In the genomic region with DNA sequence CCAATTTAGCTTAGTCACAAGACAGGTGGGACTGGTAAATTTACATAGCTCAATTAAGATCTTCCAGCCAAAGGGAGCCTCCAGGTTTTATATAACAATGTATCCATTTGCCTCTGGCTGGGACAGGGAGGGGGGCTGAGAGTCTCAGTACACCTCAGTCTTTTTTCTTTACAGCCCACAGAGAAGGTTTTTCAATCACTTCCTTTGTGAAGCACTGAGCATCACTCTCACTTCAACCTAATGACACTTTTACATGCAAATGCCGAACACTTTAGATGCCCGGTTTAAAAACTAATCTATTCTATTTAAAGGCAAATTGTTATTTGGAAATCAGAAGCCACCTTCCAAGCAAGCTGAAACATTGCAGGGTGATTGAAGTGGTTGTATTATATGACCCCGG, we compare ENCODE assay signal across 20 mouse cellular contexts.
DNase-seq lines count a peak whose midpoint lies in the region; ATAC-seq and TF ChIP-seq lines count a peak whose summit lies in the region.
"Had no signal": no experiment of that assay in that cellular context is flagged by ENCODE, and none has a peak within 500 bp of the region (broad histone marks: within the 10 kb centered on the region; RNA-seq: fewer than 3 reads in every experiment).

No protein-coding gene starts in this region.

- no peaks in the 10 kb centered on the region for H3K9me3 ChIP-seq in midbrain, embryonic 14.5 days (ENCODE audit: control insufficient read depth, low read length)
- no peaks in the 10 kb centered on the region for H3K9me3 ChIP-seq in midbrain, postnatal 0 days (ENCODE audit: low read length)
- no peaks in the 10 kb centered on the region for H3K9me3 ChIP-seq in forebrain, embryonic 14.5 days (replicated peaks; ENCODE audit: control insufficient read depth, low read length)
- H3K9me3 ChIP-seq: embryonic facial prominence, embryonic 10.5 days; heart, embryonic 13.5 days had no signal

- no peak for ATAC-seq in midbrain, embryonic 14.5 days (ENCODE audit: low FRiP score, low TSS enrichment)
- ATAC-seq in midbrain, postnatal 0 days (ENCODE audit: low FRiP score), result no peak
- peak; percentile 44; the same call in 1 of the 2 replicates for ATAC-seq in forebrain, embryonic 14.5 days
- ATAC-seq: activated CD4-positive, CD25-positive, alpha-beta regulatory T cell, adult 4 months; hindbrain, embryonic 16.5 days; inflammation-experienced regulatory T-cells, adult 6 months; intestine, postnatal 0 days had no signal

- H3K27me3 ChIP-seq in midbrain, embryonic 14.5 days (ENCODE audit: control insufficient read depth, insufficient read depth, low read length), result no peaks in the 10 kb centered on the region
- H3K27me3 ChIP-seq in midbrain, postnatal 0 days (ENCODE audit: insufficient read depth, low read length), result no peaks in the 10 kb centered on the region
- H3K27me3 ChIP-seq in forebrain, embryonic 14.5 days (replicated peaks; ENCODE audit: control insufficient read depth, insufficient read depth, low read length), result no peaks in the 10 kb centered on the region
- H3K27me3 ChIP-seq: heart, embryonic 13.5 days; hindbrain, embryonic 12.5 days had no signal

- H3K36me3 ChIP-seq in midbrain, embryonic 14.5 days (ENCODE audit: control insufficient read depth, insufficient read depth, low read length), result no peaks in the 10 kb centered on the region
- no peaks in the 10 kb centered on the region for H3K36me3 ChIP-seq in midbrain, postnatal 0 days (ENCODE audit: insufficient read depth, low read length)
- H3K36me3 ChIP-seq in forebrain, embryonic 14.5 days (ENCODE audit: control insufficient read depth, insufficient read depth, low read length), result no peaks in the 10 kb centered on the region
- H3K36me3 ChIP-seq: embryonic facial prominence, embryonic 10.5 days; heart, embryonic 13.5 days; hindbrain, embryonic 12.5 days had no signal

- no peak overlapping the region for H3K4me3 ChIP-seq in midbrain, embryonic 14.5 days (replicated peaks; ENCODE audit: low read depth, low read length)
- H3K4me3 ChIP-seq in midbrain, postnatal 0 days (ENCODE audit: low read depth, low read length), result no peak overlapping the region
- H3K4me3 ChIP-seq in forebrain, embryonic 14.5 days (ENCODE audit: low read depth, low read length), result no peak overlapping the region
- H3K4me3 ChIP-seq: embryonic facial prominence, embryonic 10.5 days; heart, embryonic 13.5 days; hindbrain, embryonic 12.5 days had no signal

- no peak overlapping the region for H3K4me2 ChIP-seq in midbrain, embryonic 14.5 days (ENCODE audit: low read length)
- no peak overlapping the region for H3K4me2 ChIP-seq in midbrain, postnatal 0 days (ENCODE audit: low read depth, low read length, poor library complexity, severe bottlenecking)
- no peak overlapping the region for H3K4me2 ChIP-seq in forebrain, embryonic 14.5 days (ENCODE audit: low read length)
- H3K4me2 ChIP-seq: heart, embryonic 13.5 days; hindbrain, embryonic 12.5 days had no signal

- no peak overlapping the region for H3K27ac ChIP-seq in midbrain, embryonic 14.5 days (replicated peaks; ENCODE audit: low read depth, low read length)
- H3K27ac ChIP-seq in midbrain, postnatal 0 days (ENCODE audit: low read depth, low read length), result no peak overlapping the region
- H3K27ac ChIP-seq in forebrain, embryonic 14.5 days (ENCODE audit: low read depth, low read length), result no peak overlapping the region
- H3K27ac ChIP-seq: embryonic facial prominence, embryonic 10.5 days; heart, embryonic 13.5 days; hindbrain, embryonic 12.5 days had no signal

- 0 out of 2 replicates have a peak, but pooled peaks cover 2% of the 10 kb centered on the region for H3K4me1 ChIP-seq in midbrain, embryonic 14.5 days (ENCODE audit: control insufficient read depth, insufficient read depth, low read length)
- no peaks in the 10 kb centered on the region for H3K4me1 ChIP-seq in midbrain, postnatal 0 days (ENCODE audit: insufficient read depth, low read length)
- no peaks in the 10 kb centered on the region for H3K4me1 ChIP-seq in forebrain, embryonic 14.5 days (ENCODE audit: control insufficient read depth, insufficient read depth, low read length)
- H3K4me1 ChIP-seq: embryonic facial prominence, embryonic 10.5 days had no signal

- WGBS in midbrain, embryonic 14.5 days, result 43% methylated on average over 3 of the region's 3 CpGs
- WGBS in midbrain, postnatal 0 days, result 31% methylated on average over 3 of the region's 3 CpGs
- 7% methylated on average over 3 of the region's 3 CpGs for WGBS in forebrain, embryonic 14.5 days

- TF ChIP-seq CTCF in midbrain, postnatal 0 days (IDR thresholded peaks at IDR 0.05), result no peak

- DNase-seq in midbrain, embryonic 14.5 days, result peak; percentile 11
- no peak for DNase-seq in midbrain, postnatal 0 days (ENCODE audit: low spot score)
- peak; percentile 57 for DNase-seq in R1 (ENCODE audit: low read depth, low spot score)
- peak; percentile 27 for DNase-seq in forebrain, embryonic 14.5 days (ENCODE audit: low spot score)
- DNase-seq in lung, postnatal 10 days, result no peak
- DNase-seq in T-cell, adult 2 months (ENCODE audit: low spot score), result no peak
- no peak for DNase-seq in ovary, postnatal 10 days (ENCODE audit: low spot score)
- DNase-seq: adrenal gland, postnatal 14 days; cerebellum, adult 2 months; cerebellum, postnatal 10 days; gastrocnemius, postnatal 14 days; heart, postnatal 4 days; kidney, adult 8-10 months had no signal

- no peak overlapping the region for H3K9ac ChIP-seq in midbrain, embryonic 14.5 days (replicated peaks; ENCODE audit: low read length)
- no peak overlapping the region for H3K9ac ChIP-seq in midbrain, postnatal 0 days (replicated peaks; ENCODE audit: low read length, poor library complexity, severe bottlenecking)
- H3K9ac ChIP-seq in forebrain, embryonic 14.5 days (ENCODE audit: low read length), result no peak overlapping the region
- H3K9ac ChIP-seq: heart, embryonic 13.5 days; hindbrain, embryonic 12.5 days had no signal

Comparison
In these comparisons a context has a peak if more than half of its experiments do, and no peak if none do; other contexts are left out.
1. DNase-seq: peak in midbrain, embryonic 14.5 days (single experiment), R1 (single experiment) and forebrain, embryonic 14.5 days (single experiment); none in midbrain, postnatal 0 days (single experiment), lung, postnatal 10 days (single experiment), T-cell, adult 2 months (single experiment) and ovary, postnatal 10 days (single experiment).